Mouse (Mus musculus): Measurements from ENCODE around the gene Zfp787.
"Not testable (repeated sequence)": the region's sequence is repeated elsewhere in the genome, so short reads cannot be mapped to it uniquely, and the experiment has no call there.

The Zfp787 gene

DNA sequence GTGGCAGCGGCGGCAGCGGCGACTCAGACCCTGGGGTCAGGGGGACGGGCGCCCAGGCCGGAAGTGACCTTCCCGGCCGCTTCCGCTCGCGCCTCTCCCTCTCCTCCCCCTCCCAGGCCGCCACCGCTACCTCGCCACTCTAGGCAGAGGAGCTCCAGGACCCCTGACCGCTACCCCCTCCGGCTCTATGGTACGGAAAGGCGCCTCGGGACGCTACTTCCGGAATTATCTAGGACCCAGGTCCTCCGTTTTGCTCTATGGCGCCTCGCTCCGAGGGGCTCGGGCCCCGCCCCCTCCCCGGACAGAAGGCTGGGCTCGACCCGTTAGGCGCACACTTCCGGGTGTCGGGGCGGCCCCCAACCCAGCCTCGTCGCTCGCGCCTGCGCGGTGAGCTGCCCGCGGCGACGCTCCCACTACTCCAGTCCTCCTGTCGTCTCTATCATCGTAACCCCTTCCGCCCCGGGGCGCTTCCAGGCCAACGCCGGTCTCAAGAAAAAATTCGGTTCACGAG, at the start of gene Zfp787:
Gene Zfp787, minus strand, starts transcription at position 97 of the 511 bp plus-strand sequence.
- DNase-seq (ENCODE audit: low spot score in 2 of 2) = peak; percentile 94 to 95

DNA sequence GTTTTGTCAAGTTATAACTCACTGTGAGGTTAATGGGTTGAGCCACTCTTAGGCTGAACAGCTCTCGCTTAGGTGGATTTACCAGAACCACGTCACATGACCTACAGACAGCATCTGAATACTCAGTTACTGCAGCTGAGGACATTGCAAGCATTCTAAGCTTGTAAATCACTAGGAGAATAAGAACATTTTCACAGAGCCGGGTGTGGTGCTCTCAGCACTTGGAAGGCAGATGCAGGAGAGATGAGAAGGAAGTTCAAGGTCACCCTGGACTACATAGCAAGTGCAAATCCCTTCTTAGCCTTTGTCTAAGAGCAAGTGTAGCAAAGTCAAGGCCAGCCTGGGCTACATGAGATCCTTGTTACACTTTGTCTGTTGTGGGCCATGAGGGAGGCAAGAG, 48.4 kb upstream of the Zfp787 start:
- no peak for DNase-seq (ENCODE audit: low spot score in 2 of 2)

DNA sequence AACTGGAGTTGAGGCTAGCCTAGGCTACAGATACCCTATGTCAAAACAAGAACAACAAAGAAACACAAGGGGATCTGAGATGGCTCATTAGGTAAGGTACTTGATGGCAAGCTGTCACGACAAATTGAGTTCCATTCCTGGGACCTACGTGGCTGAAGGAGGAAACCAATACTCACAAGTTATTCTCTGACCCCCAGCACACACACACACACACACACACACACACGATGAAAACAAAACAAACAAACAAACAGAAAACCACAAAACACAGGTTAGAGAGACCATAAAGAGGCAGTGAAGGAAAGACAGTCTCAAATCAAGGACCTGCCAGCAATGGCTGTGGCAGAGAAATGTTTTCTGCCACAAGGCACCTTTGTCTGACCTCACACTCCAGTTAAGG, 41.0 kb upstream of the Zfp787 start, which contains the start of gene Galp:
Gene Galp, plus strand, starts transcription at position 301 of the 400 bp plus-strand sequence.
- no peak for DNase-seq (ENCODE audit: low spot score in 2 of 2)

DNA sequence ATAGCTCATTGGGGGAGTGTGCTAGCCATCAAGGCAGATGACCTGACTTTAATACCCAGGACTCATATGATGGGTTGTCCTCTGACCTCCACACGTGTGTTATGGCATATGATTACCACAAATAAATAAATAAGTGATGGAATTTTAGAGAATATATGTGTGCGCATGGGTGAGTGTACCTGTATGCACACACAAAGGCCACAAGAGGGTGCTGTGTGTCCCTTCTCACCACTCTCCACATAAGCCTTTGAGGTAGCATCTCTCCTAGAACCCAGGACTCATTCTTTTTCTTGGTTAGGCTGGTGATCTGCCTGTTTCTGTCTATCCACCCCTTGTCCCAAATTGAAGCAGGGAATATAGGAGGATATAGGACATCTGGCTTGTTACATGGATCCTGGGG, 40.0 kb upstream of the Zfp787 start:
- DNase-seq (ENCODE audit: low spot score in 2 of 2) = no peak

DNA sequence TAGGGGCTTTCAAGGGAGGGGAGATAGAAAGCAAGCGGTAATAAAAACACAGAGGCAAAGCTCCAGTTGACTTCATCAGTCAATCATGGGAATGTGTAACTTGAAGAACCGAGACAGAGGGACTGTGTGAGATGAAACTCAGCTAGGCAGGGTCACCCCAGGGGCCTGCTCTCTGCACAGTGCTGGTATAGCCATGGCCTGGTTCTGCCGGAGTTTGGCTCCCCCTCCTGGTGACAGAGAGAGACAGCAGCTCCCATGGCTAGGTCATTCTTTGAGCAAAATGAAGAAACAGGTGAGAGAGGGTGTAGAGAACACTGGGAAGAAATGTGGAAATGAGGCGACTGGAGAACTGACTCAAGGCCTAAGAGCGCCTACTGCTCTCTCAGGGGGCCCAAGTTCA, 38.3 kb upstream of the Zfp787 start:
- peak; percentile 35 to 44 for DNase-seq (ENCODE audit: low spot score in 2 of 2)

DNA sequence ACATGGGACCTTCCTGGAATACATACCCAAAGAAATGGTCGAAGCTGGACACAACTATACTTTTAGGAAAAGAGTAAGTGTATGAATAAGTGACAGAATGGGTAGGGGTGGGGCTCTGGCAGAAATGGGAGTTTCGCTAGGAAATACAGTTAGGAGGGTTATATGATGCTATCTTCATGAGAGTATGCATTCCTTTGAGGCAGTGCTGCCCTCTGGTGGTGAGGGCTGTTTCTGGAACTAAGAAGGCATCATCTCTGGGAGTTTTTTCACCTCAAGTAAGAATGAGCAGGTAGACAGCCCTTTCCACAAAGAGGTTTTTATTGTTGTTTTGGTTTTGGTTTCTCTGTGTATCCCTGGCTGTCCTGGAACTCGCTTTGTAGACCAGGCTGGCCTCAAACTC, 35.6 kb upstream of the Zfp787 start:
- peak; percentile 38 to 64 for DNase-seq (ENCODE audit: low spot score in 2 of 2)

DNA sequence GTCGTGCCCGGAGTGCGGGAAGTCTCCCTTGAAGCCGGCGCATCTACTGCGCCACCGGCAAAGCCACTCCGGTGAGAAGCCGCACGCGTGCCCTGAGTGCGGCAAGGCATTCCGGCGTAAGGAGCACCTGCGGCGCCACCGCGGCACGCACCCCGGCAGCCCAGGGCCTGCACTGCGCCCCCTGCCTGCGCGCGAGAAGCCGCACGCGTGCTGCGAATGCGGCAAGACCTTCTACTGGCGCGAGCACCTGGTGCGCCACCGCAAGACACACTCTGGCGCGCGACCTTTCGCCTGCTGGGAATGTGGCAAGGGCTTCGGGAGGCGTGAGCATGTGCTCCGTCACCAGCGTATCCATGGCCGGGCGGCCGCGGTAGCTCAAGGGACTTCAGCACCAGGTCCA, 33.7 kb upstream of the Zfp787 start:
- DNase-seq (ENCODE audit: low spot score in 2 of 2) = no peak

DNA sequence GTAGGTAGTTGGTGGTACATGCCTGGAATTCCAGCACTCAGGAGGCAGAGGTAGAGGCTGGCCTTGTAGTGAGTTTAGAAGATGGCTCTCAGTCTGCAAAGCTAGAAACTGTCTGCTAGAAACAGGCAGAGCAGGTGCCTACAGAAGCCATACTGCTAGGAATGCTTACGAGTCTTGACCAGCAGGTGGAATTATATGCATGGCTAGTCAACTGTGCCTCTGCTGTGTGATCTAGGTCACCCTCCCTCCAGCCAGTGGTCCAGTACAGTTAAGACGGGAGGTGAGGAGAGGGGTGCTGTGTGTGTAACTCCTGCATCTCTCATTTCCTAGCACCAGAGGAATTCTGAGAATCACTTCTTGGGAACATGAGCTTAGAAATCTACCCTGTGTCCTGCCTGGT, 31.0 kb upstream of the Zfp787 start:
- no peak for DNase-seq (ENCODE audit: low spot score in 2 of 2)

DNA sequence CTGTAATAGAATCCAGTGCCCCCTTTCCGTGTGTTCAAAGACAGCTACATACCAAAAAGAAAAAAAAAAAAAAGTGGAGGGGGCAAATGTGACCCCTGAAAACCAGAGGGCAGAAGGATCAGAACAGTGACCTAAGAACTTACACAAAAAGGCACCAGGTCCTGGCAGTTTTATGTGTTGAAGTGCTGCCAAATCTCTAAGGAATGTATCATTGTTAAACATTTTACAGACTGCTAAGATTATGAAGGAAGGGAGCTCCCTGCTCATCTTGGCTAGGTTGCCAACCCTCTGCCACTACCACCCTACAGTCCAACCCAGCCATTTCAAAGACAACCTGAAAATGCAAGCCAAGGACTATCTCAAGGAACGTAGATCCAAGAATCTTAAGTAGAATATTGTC, 30.4 kb upstream of the Zfp787 start:
- no peak for DNase-seq (ENCODE audit: low spot score in 2 of 2)

DNA sequence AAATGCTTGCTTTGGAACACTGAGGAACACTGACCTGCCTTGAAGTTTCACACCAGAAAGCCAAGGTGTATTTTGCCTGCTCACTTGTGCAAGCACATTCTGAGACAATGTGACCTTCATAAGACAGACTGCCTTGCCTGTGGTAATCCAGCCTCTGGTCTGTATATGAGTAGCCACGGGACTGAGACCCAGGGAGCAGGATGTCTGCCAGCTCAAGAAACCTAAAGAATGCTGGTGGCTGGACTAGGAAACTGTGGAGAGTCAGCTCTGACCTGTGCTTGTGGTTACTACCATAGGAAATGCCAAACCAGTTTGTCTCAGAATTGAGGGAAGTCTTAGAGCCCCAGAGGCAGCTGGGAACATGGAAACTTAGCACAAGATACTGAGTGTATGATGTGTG, 29.6 kb upstream of the Zfp787 start:
- no peak for DNase-seq (ENCODE audit: low spot score in 2 of 2)

DNA sequence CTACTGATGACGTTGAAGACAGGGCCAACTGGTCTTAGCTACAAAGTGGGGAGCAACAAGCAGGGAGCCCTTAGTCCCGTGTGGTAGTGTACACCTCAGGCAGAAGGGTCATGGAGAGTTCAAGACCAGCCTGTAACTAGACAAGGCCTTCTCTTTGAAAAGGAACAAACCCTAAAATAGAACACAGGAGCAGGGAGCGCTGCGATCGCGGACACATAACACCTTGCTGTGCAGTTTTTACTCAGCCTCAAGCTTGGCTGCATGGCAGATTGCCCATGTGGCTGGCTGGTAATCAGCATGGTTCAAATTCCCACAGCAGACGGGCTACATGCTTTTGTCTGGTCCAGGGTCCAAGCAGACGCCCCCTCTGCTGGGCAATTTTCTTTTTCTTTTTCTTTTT, 28.7 kb upstream of the Zfp787 start:
- DNase-seq (ENCODE audit: low spot score in 2 of 2) = no peak

DNA sequence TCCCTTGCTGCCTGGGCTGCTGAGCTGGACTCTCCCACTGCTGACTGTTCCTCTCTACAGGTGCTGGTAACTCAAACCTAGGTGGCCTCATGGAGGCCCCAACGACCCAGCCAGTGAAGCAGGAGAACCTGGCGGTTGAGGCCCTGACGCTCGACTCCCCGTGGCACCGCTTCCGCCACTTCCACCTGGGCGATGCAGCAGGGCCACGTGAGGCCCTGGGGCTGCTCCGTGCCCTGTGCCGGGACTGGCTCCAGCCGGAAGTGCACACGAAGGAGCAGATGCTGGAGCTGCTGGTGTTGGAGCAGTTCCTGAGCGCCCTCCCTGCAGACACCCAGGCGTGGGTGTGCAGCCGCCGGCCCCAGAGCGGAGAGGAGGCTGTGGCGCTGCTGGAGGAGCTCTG, 28.0 kb upstream of the Zfp787 start:
- no peak for DNase-seq (ENCODE audit: low spot score in 2 of 2)

DNA sequence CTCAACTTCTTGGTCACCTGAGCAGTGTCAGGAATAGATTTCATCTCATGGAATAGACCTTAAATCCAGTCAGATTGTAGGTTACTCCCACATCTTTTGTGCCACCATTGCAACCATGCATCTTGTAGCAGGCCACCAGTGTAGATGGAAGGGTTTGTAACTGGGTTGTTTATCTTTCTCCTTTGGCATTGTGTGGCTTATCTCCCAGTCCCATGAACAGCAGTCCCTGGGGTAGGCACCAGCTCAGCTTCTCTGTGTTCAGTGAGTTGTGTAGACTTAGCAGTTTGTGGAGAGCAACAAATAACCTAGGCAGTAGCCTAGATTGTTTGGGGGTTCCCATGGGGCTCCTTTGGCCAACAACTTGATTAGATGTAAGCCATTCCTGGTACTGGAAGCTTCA, 27.1 kb upstream of the Zfp787 start:
- DNase-seq (ENCODE audit: low spot score in 2 of 2) = no peak

DNA sequence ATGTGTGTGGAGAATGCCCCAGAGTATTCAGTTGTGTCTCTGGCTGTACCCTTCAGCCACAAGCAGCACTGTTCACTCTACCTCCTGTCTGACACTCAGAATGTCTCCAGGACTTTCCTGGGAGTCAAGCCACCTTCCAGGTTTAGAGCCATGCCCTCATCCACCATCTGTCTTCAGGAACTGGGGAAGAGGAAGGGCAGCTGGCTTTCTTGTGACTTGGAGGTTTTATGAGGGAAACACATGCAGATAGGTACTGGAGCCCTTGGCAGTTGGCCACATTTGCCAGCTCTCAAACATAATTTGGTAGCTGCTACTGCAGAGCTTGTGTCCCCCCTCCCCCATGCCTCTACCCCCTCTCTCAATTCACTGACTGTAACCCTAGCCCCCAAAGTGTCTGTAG, 23.2 kb upstream of the Zfp787 start:
- DNase-seq (ENCODE audit: low spot score in 2 of 2) = no peak

DNA sequence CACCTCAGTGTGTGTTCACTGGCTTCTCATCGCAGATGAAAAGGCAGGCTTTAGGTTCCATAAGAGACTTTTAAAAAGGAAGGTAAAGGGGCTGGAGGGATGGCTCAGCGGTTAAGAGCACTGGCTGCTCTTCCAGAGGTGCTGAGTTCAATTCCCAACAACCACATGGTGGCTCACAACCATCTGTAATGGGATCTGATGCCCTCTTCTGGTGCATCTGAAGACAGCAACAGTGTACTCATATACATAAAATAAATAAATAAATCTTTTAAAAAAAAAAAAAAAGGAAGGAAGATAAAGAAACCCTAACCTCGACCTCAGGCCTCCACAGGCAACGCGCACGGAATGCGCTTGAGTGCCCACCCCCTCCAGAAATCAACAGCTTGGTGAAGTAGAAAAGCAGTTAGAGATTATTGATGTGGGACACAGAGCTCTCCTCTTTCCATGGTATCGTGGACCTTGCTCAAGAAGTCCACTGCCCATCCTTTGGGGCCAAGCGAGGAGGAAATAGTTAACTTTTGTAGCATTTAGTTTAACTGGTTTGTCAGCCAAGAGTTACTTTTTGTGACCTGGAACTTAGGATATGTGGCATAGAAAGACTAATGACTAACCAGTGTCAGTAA, 18.7 kb upstream of the Zfp787 start:
- not testable (repeated sequence) for DNase-seq (ENCODE audit: low spot score in 2 of 2)

DNA sequence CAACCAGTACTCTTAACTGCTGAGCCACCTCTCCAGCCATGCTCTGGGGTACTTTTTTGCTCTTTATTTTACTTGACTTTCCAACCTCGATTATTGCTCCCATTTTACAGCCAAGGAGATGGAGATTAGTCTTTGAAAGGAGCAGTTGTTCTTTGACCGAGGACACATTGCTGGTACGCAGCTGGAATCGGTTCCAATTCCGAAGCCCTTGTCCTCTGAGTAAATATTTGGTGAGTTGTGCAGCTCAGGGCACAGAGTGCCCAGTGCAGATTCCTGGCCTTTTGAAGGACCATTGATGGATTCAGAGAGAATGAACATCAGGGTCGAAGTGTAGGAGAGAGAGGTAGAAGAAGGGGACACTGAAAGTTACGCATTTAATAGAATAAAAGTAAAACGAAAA, 18.1 kb upstream of the Zfp787 start:
- DNase-seq (ENCODE audit: low spot score in 2 of 2) = no peak

DNA sequence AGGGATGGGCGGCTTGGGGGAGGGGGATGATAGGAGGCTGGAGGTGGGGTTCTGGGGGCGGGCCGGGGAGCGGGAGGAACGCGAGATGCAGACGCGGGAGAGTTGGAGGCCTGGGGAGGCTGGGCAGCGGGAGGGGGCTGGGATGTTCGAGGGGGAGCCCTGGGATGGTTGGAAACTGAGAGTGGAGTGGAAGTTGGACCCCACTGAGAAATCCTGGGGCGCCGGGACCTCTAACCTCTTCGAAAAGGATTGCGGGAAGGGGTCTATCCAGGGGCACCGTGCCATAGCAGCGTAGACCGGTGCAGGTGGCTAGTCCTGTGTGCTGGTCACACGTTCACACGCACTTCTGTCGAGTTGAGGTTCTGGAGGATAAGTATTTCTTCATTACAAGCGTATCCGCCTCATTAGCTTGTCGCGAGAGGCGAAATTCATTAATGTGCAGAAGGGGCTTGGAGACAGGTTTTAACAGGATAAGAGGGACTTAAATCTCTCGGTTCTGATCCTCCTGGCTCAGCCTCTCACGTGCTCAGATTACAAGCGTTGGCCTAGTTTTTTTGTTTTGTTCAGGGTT, 17.0 kb upstream of the Zfp787 start:
- DNase-seq (ENCODE audit: low spot score in 2 of 2) = no peak

DNA sequence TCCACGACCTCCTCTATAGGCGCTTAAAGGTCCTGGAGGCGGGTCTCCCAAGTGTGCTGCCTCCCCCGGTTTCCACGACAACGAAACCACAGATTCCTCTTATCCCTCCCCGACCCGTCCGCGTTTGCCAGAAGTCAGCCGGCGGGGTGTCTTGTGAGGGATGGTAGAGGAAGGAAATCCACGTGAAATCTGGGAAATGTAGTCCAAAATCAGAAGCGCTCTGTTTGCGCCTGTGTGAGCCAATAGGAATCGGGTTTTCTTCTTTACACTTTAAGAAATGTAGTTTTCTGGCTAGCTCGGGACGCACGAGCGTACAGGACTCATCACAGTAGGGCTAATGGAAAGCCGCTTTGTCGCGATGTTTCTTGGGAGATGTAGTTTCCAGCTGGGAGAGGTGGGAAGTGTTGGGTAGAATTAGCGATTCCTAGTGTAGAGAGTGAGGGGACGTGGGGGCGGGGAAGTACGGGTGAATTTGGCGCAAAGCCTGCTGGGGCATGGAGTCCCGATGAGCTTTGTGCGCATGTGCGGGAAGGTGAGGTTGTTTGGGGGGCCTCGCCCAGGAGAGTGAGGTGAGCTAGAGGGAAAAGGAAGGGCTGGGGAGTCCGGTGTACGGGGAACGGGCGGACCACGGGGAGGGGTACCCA, 16.3 kb upstream of the Zfp787 start, which contains the start of gene Zfp444:
Gene Zfp444, plus strand, starts transcription at position 221 of the 644 bp plus-strand sequence.
- peak; percentile 94 to 96 for DNase-seq (ENCODE audit: low spot score in 2 of 2)

DNA sequence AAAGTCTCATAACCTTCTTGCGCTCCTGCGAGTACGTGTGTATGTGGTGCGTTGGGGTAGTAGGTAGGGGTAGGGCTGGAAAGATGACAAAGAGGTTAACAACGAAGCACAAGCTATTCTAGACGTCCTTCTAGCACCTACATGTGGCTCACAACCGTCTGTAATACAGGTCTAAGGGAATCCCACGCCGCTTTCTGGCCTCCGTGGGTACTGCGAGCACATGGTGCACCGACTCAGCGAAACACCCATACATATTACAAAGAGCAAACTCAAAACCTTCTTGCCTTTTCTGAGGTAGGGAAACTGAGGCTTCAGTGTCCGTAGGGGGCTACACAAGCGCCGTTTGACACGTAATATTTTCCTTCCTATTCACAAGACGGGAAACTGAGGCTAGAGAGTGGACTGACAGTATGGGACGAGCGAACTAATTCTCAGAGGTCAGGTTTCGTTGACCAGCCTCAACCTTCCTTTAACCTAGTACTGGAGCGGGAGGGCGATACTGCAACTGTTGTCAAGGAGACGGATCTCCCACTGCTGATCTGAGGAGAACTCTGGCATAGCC, 15.7 kb upstream of the Zfp787 start:
- DNase-seq (ENCODE audit: low spot score in 2 of 2) = peak; percentile 60 to 74

DNA sequence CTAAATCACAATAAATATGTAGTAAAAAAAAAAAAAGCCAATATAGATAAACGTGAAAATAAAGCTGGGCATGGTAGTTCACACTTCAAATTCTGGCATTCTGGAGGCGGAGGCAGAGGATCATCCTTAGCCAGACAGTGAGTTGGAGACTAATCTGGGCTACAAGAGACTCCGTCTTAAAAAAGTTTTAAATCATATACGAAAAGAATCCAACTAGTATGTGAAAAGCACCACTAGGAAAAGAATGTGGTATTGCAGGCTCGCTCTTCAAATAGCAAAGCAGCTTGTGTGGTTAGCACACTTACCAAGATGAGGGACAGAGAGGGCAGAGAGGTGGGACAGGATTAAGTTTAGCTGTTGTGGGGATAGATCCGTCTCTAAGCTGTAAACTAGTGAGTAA, 15.1 kb upstream of the Zfp787 start:
- DNase-seq (ENCODE audit: low spot score in 2 of 2) = no peak

DNA sequence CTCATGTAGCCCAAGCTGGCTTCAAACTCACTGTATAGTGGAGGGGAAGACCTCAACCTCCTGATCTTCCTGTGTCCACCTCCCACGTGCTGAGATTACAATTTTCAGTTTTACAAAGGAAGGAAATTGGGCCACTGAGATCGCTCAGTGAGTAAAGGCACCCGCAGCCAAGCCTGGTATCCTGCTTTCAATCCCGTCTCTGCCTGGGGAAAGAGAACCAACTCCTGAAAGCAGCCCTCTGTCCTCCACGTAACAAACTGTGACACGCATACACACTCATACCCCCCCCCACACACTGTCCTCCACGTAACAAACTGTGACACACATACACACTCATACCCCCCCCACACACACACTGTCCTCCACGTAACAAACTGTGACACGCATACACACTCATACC, 14.6 kb upstream of the Zfp787 start:
- no peak for DNase-seq (ENCODE audit: low spot score in 2 of 2)

DNA sequence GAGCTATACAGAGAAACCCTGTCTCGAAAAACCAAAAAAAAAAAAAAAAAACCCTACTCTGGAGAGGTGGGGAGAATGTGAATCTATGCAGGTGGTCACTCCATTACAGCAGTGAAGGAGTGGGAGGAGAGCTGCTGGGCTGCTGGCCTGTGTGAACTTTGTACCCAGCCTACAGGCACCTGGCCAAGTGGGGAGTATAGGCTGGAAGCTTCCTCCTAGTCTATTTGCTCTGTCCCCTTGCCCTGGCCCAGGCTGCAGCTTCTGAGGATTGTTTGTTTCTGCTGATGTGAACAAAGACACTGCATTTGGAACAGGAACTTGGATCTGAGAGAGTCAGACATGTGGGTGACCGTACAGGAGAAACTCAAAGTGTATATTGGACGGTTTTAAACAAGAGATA, 13.6 kb upstream of the Zfp787 start:
- no peak for DNase-seq (ENCODE audit: low spot score in 2 of 2)

DNA sequence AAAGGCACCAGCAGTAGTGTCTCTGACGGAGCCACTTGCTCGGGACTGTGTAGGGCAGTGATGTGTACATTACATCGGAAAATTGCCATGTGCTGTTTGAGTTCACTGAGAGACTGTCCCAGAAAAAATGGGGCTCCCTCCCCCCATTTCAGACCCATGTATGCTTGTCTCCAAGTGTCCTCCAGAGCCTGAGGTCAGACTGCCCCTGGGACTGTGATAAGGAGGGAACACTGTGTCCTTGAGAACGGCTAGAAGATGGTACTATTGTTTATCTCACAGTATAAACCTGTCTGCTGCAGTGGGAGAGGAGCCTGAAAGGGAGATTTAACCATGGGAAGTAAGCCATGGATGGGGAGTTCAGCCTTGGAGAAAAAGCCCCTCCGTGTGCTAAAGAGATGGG, 8.9 kb upstream of the Zfp787 start:
- DNase-seq (ENCODE audit: low spot score in 2 of 2) = no peak

Data from spleen, postnatal 36 days (tissue).